Mouse (Mus musculus): ENCODE results near the gene Rhcg. TPM values are rescaled to one million over a fixed set of nuclear protein-coding genes. Genes with fewer than 3 reads are reported as not detected.

The Rhcg gene
- total RNA-seq (2023): not detected

DNA sequence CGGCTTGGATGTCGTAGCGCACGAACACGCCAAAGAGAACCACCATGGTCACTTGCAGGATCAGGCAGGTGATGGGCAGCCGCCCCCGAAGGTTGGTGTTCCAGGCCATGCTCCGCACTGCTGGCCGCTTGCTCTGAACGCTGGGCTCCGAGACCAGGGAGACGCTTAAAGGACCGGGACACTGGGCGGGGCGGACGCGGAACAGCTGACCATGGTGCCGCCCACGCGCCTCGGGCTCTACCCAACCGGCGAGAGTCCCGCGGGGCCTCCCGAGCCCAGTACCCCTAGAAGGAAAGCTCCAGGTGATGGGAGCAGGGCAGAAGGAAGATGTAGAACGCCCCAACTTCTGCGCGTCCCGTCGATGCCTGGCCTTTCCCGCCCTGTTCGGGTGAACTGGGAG, at the start of gene Rhcg:
TSS of gene Rhcg (minus strand) at position 240 of the 400 bp plus-strand sequence.

DNA sequence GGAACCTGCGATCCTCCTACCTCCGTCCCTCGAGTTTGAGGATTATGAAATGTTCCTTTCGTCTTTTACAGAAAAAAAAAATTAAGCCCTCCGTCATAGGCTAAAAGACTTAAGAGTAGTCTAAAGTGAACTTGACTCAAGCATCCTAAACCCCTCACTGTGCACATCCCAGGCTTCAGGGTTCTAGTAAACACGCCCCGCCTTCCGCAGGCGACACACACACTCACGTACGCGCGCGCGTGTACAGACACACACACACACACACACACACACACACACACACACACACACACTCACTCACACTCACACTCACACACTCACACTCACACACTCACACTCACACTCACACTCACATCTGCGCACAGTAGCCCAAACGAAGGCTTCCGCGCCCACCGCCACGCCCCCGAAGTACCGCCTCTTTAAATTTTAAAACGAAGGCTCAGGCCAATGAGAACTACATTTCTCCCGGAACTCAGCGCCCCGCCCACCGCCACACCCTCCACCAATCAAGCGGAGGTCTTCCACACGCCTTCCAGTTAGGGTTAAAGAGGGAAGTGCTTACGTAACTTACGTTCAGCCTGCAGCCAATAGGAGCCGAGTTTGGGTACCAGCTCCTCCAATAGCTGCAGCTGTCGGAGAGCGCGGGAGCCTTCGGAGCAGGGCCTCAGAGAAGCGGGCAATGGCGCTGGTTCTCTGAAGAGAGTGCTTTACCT, 42.3 kb upstream of the Rhcg start, which contains the start of gene Ticrr:
TSS of gene Ticrr (plus strand) at position 619 of the 713 bp plus-strand sequence.

Other genes with a start within 250 kb of the Rhcg start
- gene Rlbp1, start 230.6 kb downstream of the Rhcg start, total RNA-seq (2023): not detected
- gene Fanci, start 225.7 kb downstream of the Rhcg start, total RNA-seq (2023): 12.2 TPM
- 289 TPM for gene Polg, start 151.3 kb downstream of the Rhcg start, total RNA-seq (2023)
- 0.97 TPM for gene Ticrr, start 42.5 kb upstream of the Rhcg start, total RNA-seq (2023)
- 1.9 TPM for gene Kif7, start 98.1 kb upstream of the Rhcg start, total RNA-seq (2023)
- gene Plin1, start 115.2 kb upstream of the Rhcg start, total RNA-seq (2023): not detected
- 0.32 TPM for gene Pex11a, start 125.5 kb upstream of the Rhcg start, total RNA-seq (2023)
- not detected for gene Wdr93, start 125.5 kb upstream of the Rhcg start, total RNA-seq (2023)
- gene Mesp1, start 176.1 kb upstream of the Rhcg start, total RNA-seq (2023): not detected
- 0.29 TPM for gene Mesp2, start 193.1 kb upstream of the Rhcg start, total RNA-seq (2023)
- 1.9 TPM for gene Anpep, start 243.4 kb upstream of the Rhcg start, total RNA-seq (2023)